Mouse (Mus musculus) midbrain, embryonic 12.5 days (tissue): ENCODE data around the gene Gm9945. TPM values are rescaled to one million over a fixed set of nuclear protein-coding genes. Genes with fewer than 3 reads are reported as not detected.

Experiments
- polyA plus RNA-seq: library from polyadenylated mRNA; unstranded; fragments of >200 nt; fragmentation: Nextera tagmentation; extraction: Ambion mirVana; gene quantifications from 2 replicates; pipeline ENCODE4 v1.2.1, GENCODE M21; 2016

The Gm9945 gene
- polyA plus RNA-seq, 1 experiment from 2014 or later: not detected

Other genes starting within 250 kb of the Gm9945 start
- gene Hspa4, start 179.7 kb upstream of the Gm9945 start, polyA plus RNA-seq: 87.6 and 90.6 TPM in 2 replicates
- 17.5 and 19.3 TPM in 2 replicates for gene Zcchc10, start 155.5 kb upstream of the Gm9945 start, polyA plus RNA-seq
- gene Aff4, start 129.3 kb upstream of the Gm9945 start, polyA plus RNA-seq: 77.4 and 98.0 TPM in 2 replicates
- not detected in 2 replicates for gene Leap2, start 57.0 kb upstream of the Gm9945 start, polyA plus RNA-seq
- 540 and 574 TPM in 2 replicates for gene Uqcrq, start 49.3 kb upstream of the Gm9945 start, polyA plus RNA-seq
- 3.0 and 3.3 TPM in 2 replicates for gene Gdf9, start 49.1 kb upstream of the Gm9945 start, polyA plus RNA-seq
- not detected in 2 replicates for gene Gm10447, start 23.1 kb upstream of the Gm9945 start, polyA plus RNA-seq
- gene Shroom1, start 23.0 kb upstream of the Gm9945 start, polyA plus RNA-seq: 1.8 and 2.4 TPM in 2 replicates
- not detected in 2 replicates for gene Gm9837, start 9.7 kb upstream of the Gm9945 start, polyA plus RNA-seq
- gene Sowaha, start 108 bp downstream of the Gm9945 start, polyA plus RNA-seq: 0.39 and 0.77 TPM in 2 replicates
- gene Sept8, start 39.1 kb downstream of the Gm9945 start, polyA plus RNA-seq: 14.3 and 17.1 TPM in 2 replicates
- 127 and 151 TPM in 2 replicates for gene Kif3a, start 87.2 kb downstream of the Gm9945 start, polyA plus RNA-seq
- 2.2 and 3.2 TPM in 2 replicates for gene Il4, start 138.5 kb downstream of the Gm9945 start, polyA plus RNA-seq
- not detected in 2 replicates for gene Il13, start 154.5 kb downstream of the Gm9945 start, polyA plus RNA-seq
- 17.9 and 20.1 TPM in 2 replicates for gene Rad50, start 227.2 kb downstream of the Gm9945 start, polyA plus RNA-seq
- not detected in 2 replicates for gene Il5, start 240.6 kb downstream of the Gm9945 start, polyA plus RNA-seq